10 mouse cellular contexts compared by ENCODE assay signal in genomic region chr16:91649781-91650180, GRCm38 (mm10). TPM values are rescaled to one million over a fixed set of nuclear protein-coding genes. Genes with fewer than 3 reads are reported as not detected.
A peak's percentile ranks its signal among the peaks of the same experiment; 100 is the strongest.
DNase-seq lines count a peak whose midpoint lies in the region; ATAC-seq lines count a peak whose summit lies in the region.
"Had no signal": no experiment of that assay in that cellular context is flagged by ENCODE, and none has a peak within 500 bp of the region (broad histone marks: within the 10 kb centered on the region; RNA-seq: fewer than 3 reads in every experiment).

No protein-coding gene starts in this region.

- no peaks in the 10 kb centered on the region for H3K9me3 ChIP-seq in heart, embryonic 13.5 days
- H3K9me3 ChIP-seq in lung, embryonic 15.5 days, result no peaks in the 10 kb centered on the region
- no peaks in the 10 kb centered on the region for H3K9me3 ChIP-seq in embryonic facial prominence, embryonic 13.5 days
- no peaks in the 10 kb centered on the region for H3K9me3 ChIP-seq in liver, embryonic 15.5 days (replicated peaks)

- no peak overlapping the region for H3K27ac ChIP-seq in heart, embryonic 13.5 days (replicated peaks)
- H3K27ac ChIP-seq in lung, embryonic 15.5 days, result no peak overlapping the region
- H3K27ac ChIP-seq in embryonic facial prominence, embryonic 13.5 days, result no peak overlapping the region
- H3K27ac ChIP-seq in liver, embryonic 15.5 days (replicated peaks), result no peak overlapping the region

- 0 out of 2 replicates have a peak overlapping the region, but pooled peaks have one; percentile 33 for H3K9ac ChIP-seq in heart, embryonic 13.5 days
- H3K9ac ChIP-seq in lung, embryonic 15.5 days, result no peak overlapping the region
- no peak overlapping the region for H3K9ac ChIP-seq in embryonic facial prominence, embryonic 13.5 days
- H3K9ac ChIP-seq in liver, embryonic 15.5 days, result no peak overlapping the region

- intact Hi-C loops in heart, postnatal 25 days (cut with DNase I), result loop anchor here (2.0 to 5.0 kb wide), 2 partner anchors 39 to 102 kb away; partner anchors contain the start of genes Donson and Ifngr2
- intact Hi-C loops in left cerebral cortex, postnatal 4 days (cut with DNase I), result no loop called here
- intact Hi-C loops in left cerebral cortex, postnatal 36 days (cut with DNase I), result no loop called here

- ATAC-seq in heart, embryonic 13.5 days (ENCODE audit: extremely low read depth, insufficient number of reproducible peaks, low FRiP score, low TSS enrichment), result no peak
- ATAC-seq in lung, embryonic 15.5 days (ENCODE audit: borderline replicate concordance, extremely low read depth, low FRiP score, low TSS enrichment), result no peak
- no peak for ATAC-seq in embryonic facial prominence, embryonic 13.5 days (ENCODE audit: insufficient number of reproducible peaks, insufficient read depth, low FRiP score, low TSS enrichment, low read depth)
- ATAC-seq in liver, embryonic 15.5 days (ENCODE audit: insufficient read depth), result no peak

- peak overlapping the region; percentile 52 for H3K4me2 ChIP-seq in heart, embryonic 13.5 days
- peak overlapping the region; percentile 24; the same call in 1 of the 2 replicates for H3K4me2 ChIP-seq in lung, embryonic 15.5 days
- H3K4me2 ChIP-seq in embryonic facial prominence, embryonic 13.5 days, result peak overlapping the region; percentile 33
- peak overlapping the region; percentile 41 for H3K4me2 ChIP-seq in liver, embryonic 15.5 days

- H3K27me3 ChIP-seq in heart, embryonic 13.5 days (replicated peaks), result no peaks in the 10 kb centered on the region
- H3K27me3 ChIP-seq in lung, embryonic 15.5 days, result no peaks in the 10 kb centered on the region
- H3K27me3 ChIP-seq in embryonic facial prominence, embryonic 13.5 days, result no peaks in the 10 kb centered on the region
- H3K27me3 ChIP-seq in liver, embryonic 15.5 days, result no peaks in the 10 kb centered on the region

- DNase-seq in heart, postnatal 25 days (ENCODE audit: low spot score), result no peak
- DNase-seq in lung, postnatal 25 days (ENCODE audit: low spot score), result no peak
- no peak for DNase-seq in left cerebral cortex, postnatal 4 days
- no peak for DNase-seq in left cerebral cortex, postnatal 36 days (ENCODE audit: low spot score in 2 of 2)
- DNase-seq: right cerebral cortex, adult 18-20 months; thymus, postnatal 25 days had no signal

- H3K36me3 ChIP-seq in heart, embryonic 13.5 days, result peaks cover 33% of the 10 kb centered on the region
- peaks cover 24% of the 10 kb centered on the region for H3K36me3 ChIP-seq in lung, embryonic 15.5 days
- peaks cover 30% of the 10 kb centered on the region for H3K36me3 ChIP-seq in embryonic facial prominence, embryonic 13.5 days
- peaks cover 33% of the 10 kb centered on the region for H3K36me3 ChIP-seq in liver, embryonic 15.5 days (replicated peaks)

- H3K4me1 ChIP-seq in heart, embryonic 13.5 days, result peaks cover 31% of the 10 kb centered on the region
- peaks cover 19% of the 10 kb centered on the region for H3K4me1 ChIP-seq in lung, embryonic 15.5 days
- peaks cover 16% of the 10 kb centered on the region for H3K4me1 ChIP-seq in embryonic facial prominence, embryonic 13.5 days
- peaks cover 36% of the 10 kb centered on the region for H3K4me1 ChIP-seq in liver, embryonic 15.5 days (replicated peaks)

- H3K4me3 ChIP-seq in heart, embryonic 13.5 days, result peak overlapping the region; percentile 20; the same call in 1 of the 2 replicates
- no peak overlapping the region for H3K4me3 ChIP-seq in lung, embryonic 15.5 days
- no peak overlapping the region for H3K4me3 ChIP-seq in embryonic facial prominence, embryonic 13.5 days
- H3K4me3 ChIP-seq in liver, embryonic 15.5 days (replicated peaks), result no peak overlapping the region

RNA-seq across cellular contexts. Expression of gene Son, which starts 2.5 kb away (rescaled TPM):
- polyA plus RNA-seq in heart, embryonic 13.5 days (2015; fragmentation: Nextera tagmentation; extraction: Ambion mirVana), result 76.4 and 78.3 TPM in 2 replicates
- total RNA-seq in heart, postnatal 25 days (2021), result 100 to 1,000 TPM; 129 to 149 TPM
- polyA plus RNA-seq in lung, embryonic 15.5 days (2015; fragmentation: Nextera tagmentation; extraction: Ambion mirVana), result 108 and 110 TPM in 2 replicates
- 164 and 172 TPM in 2 replicates for polyA plus RNA-seq in embryonic facial prominence, embryonic 13.5 days (2015; fragmentation: Nextera tagmentation; extraction: Ambion mirVana)
- polyA plus RNA-seq in liver, embryonic 15.5 days (2015; fragmentation: Nextera tagmentation; extraction: Ambion mirVana), result 36.7 and 39.5 TPM in 2 replicates
- total RNA-seq in left cerebral cortex, postnatal 4 days (2021), result 100 to 1,000 TPM; 252 to 257 TPM
- 100 to 1,000 TPM; 177 to 236 TPM for total RNA-seq in left cerebral cortex, postnatal 36 days (2021)

RNA-seq across cellular contexts. Expression of gene Gart, which starts 3.0 kb away (rescaled TPM):
- polyA plus RNA-seq in heart, embryonic 13.5 days (2015; fragmentation: Nextera tagmentation; extraction: Ambion mirVana), result 72.6 and 77.2 TPM in 2 replicates
- 10 to 100 TPM; 59.0 to 70.1 TPM for total RNA-seq in heart, postnatal 25 days (2021)
- 111 and 118 TPM in 2 replicates for polyA plus RNA-seq in lung, embryonic 15.5 days (2015; fragmentation: Nextera tagmentation; extraction: Ambion mirVana)
- polyA plus RNA-seq in embryonic facial prominence, embryonic 13.5 days (2015; fragmentation: Nextera tagmentation; extraction: Ambion mirVana), result 110 and 111 TPM in 2 replicates
- polyA plus RNA-seq in liver, embryonic 15.5 days (2015; fragmentation: Nextera tagmentation; extraction: Ambion mirVana), result 57.4 and 65.8 TPM in 2 replicates
- total RNA-seq in left cerebral cortex, postnatal 4 days (2021), result 10 to 100 TPM; 58.8 to 60.1 TPM
- 10 to 100 TPM; 50.0 to 50.8 TPM for total RNA-seq in left cerebral cortex, postnatal 36 days (2021)

RNA-seq across cellular contexts. Expression of gene Dnajc28, which starts 31.0 kb away (rescaled TPM):
- 3.5 and 4.7 TPM in 2 replicates for polyA plus RNA-seq in heart, embryonic 13.5 days (2015; fragmentation: Nextera tagmentation; extraction: Ambion mirVana)
- 10 to 100 TPM; 24.4 to 25.9 TPM for total RNA-seq in heart, postnatal 25 days (2021)
- polyA plus RNA-seq in lung, embryonic 15.5 days (2015; fragmentation: Nextera tagmentation; extraction: Ambion mirVana), result 2.0 and 3.3 TPM in 2 replicates
- polyA plus RNA-seq in embryonic facial prominence, embryonic 13.5 days (2015; fragmentation: Nextera tagmentation; extraction: Ambion mirVana), result 3.5 and 7.1 TPM in 2 replicates
- polyA plus RNA-seq in liver, embryonic 15.5 days (2015; fragmentation: Nextera tagmentation; extraction: Ambion mirVana), result 1.7 and 2.1 TPM in 2 replicates
- total RNA-seq in left cerebral cortex, postnatal 4 days (2021), result 1 to 10 TPM; 1.8 to 2.8 TPM
- total RNA-seq in left cerebral cortex, postnatal 36 days (2021), result 10 to 100 TPM in 1 of 2 experiments, 1 to 10 TPM in 1; 5.8 to 10.4 TPM

RNA-seq across cellular contexts. Expression of gene Donson, which starts 38.8 kb away (rescaled TPM):
- polyA plus RNA-seq in heart, embryonic 13.5 days (2015; fragmentation: Nextera tagmentation; extraction: Ambion mirVana), result 13.9 and 15.0 TPM in 2 replicates
- 1 to 10 TPM; 2.5 to 3.7 TPM for total RNA-seq in heart, postnatal 25 days (2021)
- polyA plus RNA-seq in lung, embryonic 15.5 days (2015; fragmentation: Nextera tagmentation; extraction: Ambion mirVana), result 25.4 and 26.2 TPM in 2 replicates
- polyA plus RNA-seq in embryonic facial prominence, embryonic 13.5 days (2015; fragmentation: Nextera tagmentation; extraction: Ambion mirVana), result 21.8 TPM in 2 replicates
- 32.8 and 34.7 TPM in 2 replicates for polyA plus RNA-seq in liver, embryonic 15.5 days (2015; fragmentation: Nextera tagmentation; extraction: Ambion mirVana)
- total RNA-seq in left cerebral cortex, postnatal 4 days (2021), result 10 to 100 TPM; 32.8 to 37.1 TPM
- total RNA-seq in left cerebral cortex, postnatal 36 days (2021), result 10 to 100 TPM; 23.3 to 26.3 TPM

RNA-seq across cellular contexts. Expression of gene Tmem50b, which starts 52.2 kb away (rescaled TPM):
- 45.9 and 56.5 TPM in 2 replicates for polyA plus RNA-seq in heart, embryonic 13.5 days (2015; fragmentation: Nextera tagmentation; extraction: Ambion mirVana)
- 10 to 100 TPM; 65.5 to 74.3 TPM for total RNA-seq in heart, postnatal 25 days (2021)
- 40.4 and 45.3 TPM in 2 replicates for polyA plus RNA-seq in lung, embryonic 15.5 days (2015; fragmentation: Nextera tagmentation; extraction: Ambion mirVana)
- polyA plus RNA-seq in embryonic facial prominence, embryonic 13.5 days (2015; fragmentation: Nextera tagmentation; extraction: Ambion mirVana), result 30.7 and 36.8 TPM in 2 replicates
- 6.8 and 7.4 TPM in 2 replicates for polyA plus RNA-seq in liver, embryonic 15.5 days (2015; fragmentation: Nextera tagmentation; extraction: Ambion mirVana)
- 10 to 100 TPM; 76.3 to 77.4 TPM for total RNA-seq in left cerebral cortex, postnatal 4 days (2021)
- 10 to 100 TPM; 90.7 to 92.5 TPM for total RNA-seq in left cerebral cortex, postnatal 36 days (2021)
